Mouse (Mus musculus) spleen, adult 12 weeks (tissue): ENCODE data around the gene Fbn1.

Experiments used
- DNase-seq: peaks from one replicate; pipeline ENCODE4 v3.0.0; 2022; ENCODE audit warnings: low spot score

Gene Fbn1

GRCm38 (mm10) chr2:125507893-125508292, at the start of gene Fbn1:
Gene Fbn1 (minus strand): TSS chr2:125507993.
- DNase-seq, result no peak

- no peak for DNase-seq
Observed at GRCm38 (mm10) chr2:125555830-125556229, 48.0 kb upstream of the Fbn1 start.

GRCm38 (mm10) chr2:125548806-125549578, 41.2 kb upstream of the Fbn1 start:
- DNase-seq, result no peak

- no peak for DNase-seq
Observed at GRCm38 (mm10) chr2:125544986-125545385, 37.2 kb upstream of the Fbn1 start.

GRCm38 (mm10) chr2:125543646-125544045, 35.9 kb upstream of the Fbn1 start:
- no peak for DNase-seq

GRCm38 (mm10) chr2:125541451-125541850, 33.7 kb upstream of the Fbn1 start:
- DNase-seq, result no peak

GRCm38 (mm10) chr2:125540579-125540978, 32.8 kb upstream of the Fbn1 start:
- no peak for DNase-seq

GRCm38 (mm10) chr2:125539640-125540039, 31.8 kb upstream of the Fbn1 start:
- no peak for DNase-seq

- no peak for DNase-seq
Observed at GRCm38 (mm10) chr2:125530665-125531064, 22.9 kb upstream of the Fbn1 start.

- DNase-seq, result no peak
Observed at GRCm38 (mm10) chr2:125526566-125526965, 18.8 kb upstream of the Fbn1 start.

GRCm38 (mm10) chr2:125525484-125525883, 17.7 kb upstream of the Fbn1 start:
- no peak for DNase-seq

GRCm38 (mm10) chr2:125516594-125516993, 8.8 kb upstream of the Fbn1 start:
- no peak for DNase-seq

GRCm38 (mm10) chr2:125515291-125516057, 7.7 kb upstream of the Fbn1 start:
- no peak for DNase-seq

GRCm38 (mm10) chr2:125514391-125514790, 6.6 kb upstream of the Fbn1 start:
- DNase-seq, result no peak

- DNase-seq, result no peak
Observed at GRCm38 (mm10) chr2:125512544-125512943, 4.8 kb upstream of the Fbn1 start.

GRCm38 (mm10) chr2:125511898-125512297, 4.1 kb upstream of the Fbn1 start:
- DNase-seq, result no peak

GRCm38 (mm10) chr2:125510752-125511151, 3.0 kb upstream of the Fbn1 start:
- DNase-seq, result no peak

- DNase-seq, result no peak
Observed at GRCm38 (mm10) chr2:125508381-125508780, 588 bp upstream of the Fbn1 start.

- no peak for DNase-seq
Observed at GRCm38 (mm10) chr2:125506316-125507054, 1.3 kb downstream of the Fbn1 start.

GRCm38 (mm10) chr2:125505746-125506315, 2.0 kb downstream of the Fbn1 start:
- DNase-seq, result no peak

- DNase-seq, result no peak
Observed at GRCm38 (mm10) chr2:125505006-125505745, 2.6 kb downstream of the Fbn1 start, which contains the start of gene Gm9913. Gene Gm9913 (plus strand): TSS chr2:125505089.
